Mouse (Mus musculus): ENCODE results near the gene Dnajb8.

Gene Dnajb8

GRCm38 (mm10) chr6:88221968-88222367 lies at the start of gene Dnajb8:
Gene Dnajb8 (plus strand): TSS chr6:88222268.
- DNase-seq (ENCODE audit: extremely low read depth, insufficient read length, low spot score): no peak

GRCm38 (mm10) chr6:88174191-88174590 lies 47.9 kb upstream of the Dnajb8 start:
- no peak for DNase-seq (ENCODE audit: extremely low read depth, insufficient read length, low spot score)

GRCm38 (mm10) chr6:88174676-88175075 lies 47.4 kb upstream of the Dnajb8 start:
- no peak for DNase-seq (ENCODE audit: extremely low read depth, insufficient read length, low spot score)

GRCm38 (mm10) chr6:88184671-88185070 lies 37.4 kb upstream of the Dnajb8 start:
- no peak for DNase-seq (ENCODE audit: extremely low read depth, insufficient read length, low spot score)

GRCm38 (mm10) chr6:88188148-88188547 lies 33.9 kb upstream of the Dnajb8 start:
- no peak for DNase-seq (ENCODE audit: extremely low read depth, insufficient read length, low spot score)

- DNase-seq (ENCODE audit: extremely low read depth, insufficient read length, low spot score): no peak
Observed at GRCm38 (mm10) chr6:88189312-88190042, 32.6 kb upstream of the Dnajb8 start.

GRCm38 (mm10) chr6:88190043-88190309 lies 32.1 kb upstream of the Dnajb8 start:
- no peak for DNase-seq (ENCODE audit: extremely low read depth, insufficient read length, low spot score)

GRCm38 (mm10) chr6:88190310-88191023 lies 31.6 kb upstream of the Dnajb8 start:
- DNase-seq (ENCODE audit: extremely low read depth, insufficient read length, low spot score): no peak

GRCm38 (mm10) chr6:88191024-88191365 lies 31.1 kb upstream of the Dnajb8 start:
- DNase-seq (ENCODE audit: extremely low read depth, insufficient read length, low spot score): no peak

- no peak for DNase-seq (ENCODE audit: extremely low read depth, insufficient read length, low spot score)
Observed at GRCm38 (mm10) chr6:88191411-88192070, 30.5 kb upstream of the Dnajb8 start.

- no peak for DNase-seq (ENCODE audit: extremely low read depth, insufficient read length, low spot score)
Observed at GRCm38 (mm10) chr6:88192756-88193155, 29.3 kb upstream of the Dnajb8 start.

- DNase-seq (ENCODE audit: extremely low read depth, insufficient read length, low spot score): no peak
Observed at GRCm38 (mm10) chr6:88193433-88194052, 28.5 kb upstream of the Dnajb8 start, which contains the start of gene Gata2. Gene Gata2 (plus strand): TSS chr6:88193891.

- DNase-seq (ENCODE audit: extremely low read depth, insufficient read length, low spot score): no peak
Observed at GRCm38 (mm10) chr6:88194053-88194977, 27.8 kb upstream of the Dnajb8 start.

GRCm38 (mm10) chr6:88194978-88195325 lies 27.1 kb upstream of the Dnajb8 start:
- DNase-seq (ENCODE audit: extremely low read depth, insufficient read length, low spot score): no peak

GRCm38 (mm10) chr6:88196054-88196732 lies 25.9 kb upstream of the Dnajb8 start:
- DNase-seq (ENCODE audit: extremely low read depth, insufficient read length, low spot score): no peak

GRCm38 (mm10) chr6:88196733-88197312 lies 25.2 kb upstream of the Dnajb8 start:
- DNase-seq (ENCODE audit: extremely low read depth, insufficient read length, low spot score): peak; percentile 35

- DNase-seq (ENCODE audit: extremely low read depth, insufficient read length, low spot score): peak; percentile 63
Observed at GRCm38 (mm10) chr6:88197313-88198069, 24.6 kb upstream of the Dnajb8 start.

GRCm38 (mm10) chr6:88198070-88198940 lies 23.8 kb upstream of the Dnajb8 start:
- DNase-seq (ENCODE audit: extremely low read depth, insufficient read length, low spot score): peak; percentile 94

Data from 3134 (cell line).